ENCODE assay signal across 28 mouse cellular contexts in the genomic region with DNA sequence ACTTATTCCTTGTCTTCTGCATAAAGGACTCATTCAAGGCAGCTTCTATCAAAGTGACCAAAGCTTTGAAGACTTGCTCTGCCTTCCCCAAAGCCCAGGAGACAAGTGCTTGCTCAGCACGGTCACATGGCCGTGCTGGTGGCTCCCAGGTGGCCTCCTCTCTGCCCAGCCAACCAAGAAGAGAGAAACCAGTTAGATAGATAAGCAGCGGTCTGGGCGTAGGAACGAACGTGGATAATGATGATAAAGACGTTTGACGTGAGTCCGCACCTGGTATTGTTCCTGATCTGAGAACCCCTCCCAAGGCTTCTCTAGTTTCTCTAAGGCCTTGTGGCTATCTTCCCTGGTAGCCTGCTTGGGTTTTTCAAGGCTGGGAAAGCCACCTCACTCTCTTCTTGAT.
DNase-seq lines count a peak whose midpoint lies in the region; ATAC-seq and TF ChIP-seq lines count a peak whose summit lies in the region.
"Had no signal": no experiment of that assay in that cellular context is flagged by ENCODE, and none has a peak within 500 bp of the region (broad histone marks: within the 10 kb centered on the region; RNA-seq: fewer than 3 reads in every experiment).

No protein-coding gene starts in this region.

- peaks cover 0 to 32% of the 10 kb centered on the region in 2 experiments; a peak in 2 of 4 replicates for H3K36me3 ChIP-seq in MEL (ENCODE audit: control insufficient read depth in 1 of 2, insufficient read depth in 2 of 2, low read length in 2 of 2)
- H3K36me3 ChIP-seq in liver, embryonic 14.5 days (replicated peaks; ENCODE audit: control insufficient read depth, insufficient read depth, low read depth) = no peaks in the 10 kb centered on the region
- H3K36me3 ChIP-seq: embryonic facial prominence, embryonic 13.5 days; forebrain, embryonic 10.5 days; forebrain, embryonic 15.5 days; heart, embryonic 15.5 days; hindbrain, embryonic 12.5 days; limb, embryonic 12.5 days; midbrain, embryonic 15.5 days had no signal

- TF ChIP-seq RAD21 in MEL (IDR thresholded peaks at IDR 0.05; ENCODE audit: low read depth, low read length) = no peak

- H3K9ac ChIP-seq in MEL (ENCODE audit: control insufficient read depth, low read depth, low read length, poor library complexity, severe bottlenecking) = no peak overlapping the region
- H3K9ac ChIP-seq in liver, embryonic 14.5 days (replicated peaks) = no peak overlapping the region
- H3K9ac ChIP-seq: embryonic facial prominence, embryonic 13.5 days; forebrain, embryonic 15.5 days; heart, embryonic 15.5 days; hindbrain, embryonic 12.5 days; limb, embryonic 12.5 days; midbrain, embryonic 15.5 days had no signal

- intact Hi-C loops in heart, postnatal 10 days (cut with DNase I) = no loop called here

- peaks cover 19 to 46% of the 10 kb centered on the region in 2 experiments for H3K4me1 ChIP-seq in MEL (ENCODE audit: control insufficient read depth in 1 of 2, insufficient read depth in 2 of 2, low read length in 2 of 2)
- H3K4me1 ChIP-seq in liver, embryonic 14.5 days (replicated peaks; ENCODE audit: control insufficient read depth in 2 of 2, insufficient read depth in 2 of 2, low read length in 1 of 2) = peaks cover 0 to 5% of the 10 kb centered on the region in 2 experiments; a peak in 1 of 4 replicates
- H3K4me1 ChIP-seq: forebrain, embryonic 15.5 days; heart, embryonic 15.5 days; hindbrain, embryonic 12.5 days; limb, embryonic 12.5 days; midbrain, embryonic 15.5 days had no signal

- no peak overlapping the region for H3K4me2 ChIP-seq in liver, embryonic 14.5 days (ENCODE audit: low read depth)
- H3K4me2 ChIP-seq: embryonic facial prominence, embryonic 13.5 days; forebrain, embryonic 15.5 days; heart, embryonic 15.5 days; hindbrain, embryonic 12.5 days; limb, embryonic 12.5 days; midbrain, embryonic 15.5 days had no signal

- no peaks in the 10 kb centered on the region for H3K79me2 ChIP-seq in MEL (ENCODE audit: control insufficient read depth, insufficient read depth, low read length, poor library complexity)

- DNase-seq in MEL (ENCODE audit: low read depth, low spot score) = peak; percentile 85
- peak; percentile 23 for DNase-seq in c-Kit-positive CD71-positive TER-119-positive erythroid progenitor cells, embryonic 14.5 days (ENCODE audit: low spot score)
- peak; percentile 17 to 28 (median 26) for DNase-seq in liver, embryonic 14.5 days (ENCODE audit: low read depth in 3 of 3, low spot score in 3 of 3)
- no peak for DNase-seq in cerebellum, postnatal 4 days (ENCODE audit: low spot score in 2 of 2)
- no peak for DNase-seq in frontal cortex, postnatal 25 days (ENCODE audit: low spot score in 2 of 2)
- DNase-seq in heart, postnatal 10 days = no peak
- DNase-seq: adrenal gland, postnatal 25 days; cerebellum, adult 9-11 months; heart, postnatal 36 days; kidney, adult 9 months; kidney, postnatal 14 days; lung, adult 18-20 months; lung, postnatal 4 days; right cerebral cortex, adult 18-20 months; right cerebral cortex, postnatal 4 days; thymus, postnatal 4 days had no signal

- 23% methylated on average over 9 of the region's 9 CpGs for WGBS in liver, embryonic 14.5 days (ENCODE audit: insufficient replicate concordance)

- no peak for TF ChIP-seq POLR2A in MEL (IDR thresholded peaks at IDR 0.05; ENCODE audit: control insufficient read depth in 1 of 2, insufficient read depth in 1 of 2, low read depth in 1 of 2, low read length in 2 of 2, poor library complexity in 1 of 2)

- peak; percentile 84 to 91 for TF ChIP-seq EP300 in MEL (IDR thresholded peaks at IDR 0.05; ENCODE audit: low read depth in 1 of 2, low read length in 2 of 2)
- peak; percentile 63 for TF ChIP-seq EP300 in liver, embryonic 14.5 days (IDR thresholded peaks at IDR 0.05; ENCODE audit: low read depth)

- peak; percentile 79 for ATAC-seq in liver, embryonic 14.5 days (ENCODE audit: insufficient read depth)
- ATAC-seq in megakaryocyte-erythroid progenitor cell, adult 5-6 weeks (replicated peaks; ENCODE audit: low FRiP score, low TSS enrichment, poor library complexity, severe bottlenecking) = peak; percentile 74
- ATAC-seq: forebrain, embryonic 15.5 days; hindbrain, postnatal 0 days; intestine, postnatal 0 days; lung, postnatal 0 days; midbrain, embryonic 15.5 days had no signal

- TF ChIP-seq CTCF in MEL (IDR thresholded peaks at IDR 0.05 in 2 of 3, conservative IDR thresholded peaks at IDR 0.05 in 1 of 3; ENCODE audit: control insufficient read depth in 1 of 3, insufficient read depth in 1 of 3, low read depth in 2 of 3, low read length in 3 of 3, poor library complexity in 1 of 3, severe bottlenecking in 1 of 3) = no peak
- TF ChIP-seq CTCF in liver, embryonic 14.5 days (IDR thresholded peaks at IDR 0.05; ENCODE audit: low read depth) = no peak

- H3K27ac ChIP-seq in MEL (ENCODE audit: control insufficient read depth, low read depth, low read length) = peak overlapping the region; percentile 62
- no peak overlapping the region for H3K27ac ChIP-seq in liver, embryonic 14.5 days
- H3K27ac ChIP-seq: embryonic facial prominence, embryonic 13.5 days; forebrain, embryonic 10.5 days; forebrain, embryonic 15.5 days; heart, embryonic 15.5 days; hindbrain, embryonic 12.5 days; hindbrain, postnatal 0 days; left cerebral cortex, adult 2 months; limb, embryonic 12.5 days; midbrain, embryonic 15.5 days had no signal

- no peak overlapping the region for H3K4me3 ChIP-seq in MEL (ENCODE audit: control insufficient read depth in 1 of 2, insufficient read depth in 1 of 2, low read depth in 2 of 2, low read length in 2 of 2)
- H3K4me3 ChIP-seq in liver, embryonic 14.5 days (ENCODE audit: insufficient read depth in 1 of 2, low read depth in 2 of 2, low read length in 2 of 2) = no peak overlapping the region
- H3K4me3 ChIP-seq: embryonic facial prominence, embryonic 13.5 days; forebrain, embryonic 10.5 days; forebrain, embryonic 15.5 days; heart, embryonic 15.5 days; hindbrain, embryonic 12.5 days; left cerebral cortex, adult 2 months; limb, embryonic 12.5 days; midbrain, embryonic 15.5 days had no signal

- H3K9me3 ChIP-seq in MEL (replicated peaks; ENCODE audit: insufficient read depth, low read length) = no peaks in the 10 kb centered on the region
- no peaks in the 10 kb centered on the region for H3K9me3 ChIP-seq in liver, embryonic 14.5 days (ENCODE audit: control insufficient read depth, low read length)
- H3K9me3 ChIP-seq: embryonic facial prominence, embryonic 13.5 days; forebrain, embryonic 10.5 days; forebrain, embryonic 15.5 days; heart, embryonic 15.5 days; hindbrain, embryonic 12.5 days; limb, embryonic 12.5 days; midbrain, embryonic 15.5 days had no signal

- H3K27me3 ChIP-seq in MEL (ENCODE audit: control insufficient read depth in 1 of 2, insufficient read depth in 2 of 2, low read length in 2 of 2) = no peaks in the 10 kb centered on the region
- no peaks in the 10 kb centered on the region for H3K27me3 ChIP-seq in liver, embryonic 14.5 days (ENCODE audit: control insufficient read depth, insufficient read depth, low read length)
- H3K27me3 ChIP-seq: embryonic facial prominence, embryonic 13.5 days; forebrain, embryonic 15.5 days; midbrain, embryonic 15.5 days had no signal

TF ChIP-seq in MEL, 35 proteins besides CTCF, POLR2A, EP300 and RAD21:
- TF ChIP-seq ZMIZ1 (IDR thresholded peaks at IDR 0.05; ENCODE audit: low read depth, low read length) (no peak), TCF12 (IDR thresholded peaks at IDR 0.05; ENCODE audit: low read depth, low read length) (peak; percentile 100), USF1 (IDR thresholded peaks at IDR 0.05; ENCODE audit: low read depth, low read length) (peak; percentile 93), MAFK (IDR thresholded peaks at IDR 0.05; ENCODE audit: borderline replicate concordance, low read depth, low read length) (peak; percentile 83), UBTF (IDR thresholded peaks at IDR 0.05; ENCODE audit: borderline replicate concordance, insufficient read depth, low read depth, low read length) (peak; percentile 81; the same call in 1 of the 2 replicates), RCOR1 (IDR thresholded peaks at IDR 0.05; ENCODE audit: low read depth, low read length) (peak; percentile 80), BHLHE40 (IDR thresholded peaks at IDR 0.05; ENCODE audit: borderline replicate concordance, low read depth, low read length) (peak; percentile 61; the same call in 1 of the 2 replicates), MYC (IDR thresholded peaks at IDR 0.05; ENCODE audit: low read depth, low read length) (peak; percentile 72), MYB (IDR thresholded peaks at IDR 0.05; ENCODE audit: low read depth, low read length) (no peak), USF2 (IDR thresholded peaks at IDR 0.05; ENCODE audit: borderline replicate concordance in 1 of 2, insufficient read depth in 1 of 2, low read depth in 1 of 2, low read length in 2 of 2) (0 out of 4 replicates have a peak, but pooled peaks of 1 of the 2 experiments have one; percentile 16), TAL1 (IDR thresholded peaks at IDR 0.05; ENCODE audit: low read length) (peak; percentile 62), GATA1 (IDR thresholded peaks at IDR 0.05; ENCODE audit: low read depth, low read length) (peak; percentile 86), NELFE (IDR thresholded peaks at IDR 0.05; ENCODE audit: low read depth, low read length) (no peak), MAX (IDR thresholded peaks at IDR 0.05; ENCODE audit: low read length) (0 out of 2 replicates have a peak, but pooled peaks have one; percentile 29), MXI1 (IDR thresholded peaks at IDR 0.05; ENCODE audit: low read depth, low read length) (peak; percentile 76; the same call in 1 of the 2 replicates), ETS1 (IDR thresholded peaks at IDR 0.05; ENCODE audit: low read depth, low read length) (peak; percentile 96), GABPA (IDR thresholded peaks at IDR 0.05; ENCODE audit: low read depth, low read length) (no peak), JUND (IDR thresholded peaks at IDR 0.05; ENCODE audit: low read depth, low read length) (no peak), SIN3A (IDR thresholded peaks at IDR 0.05; ENCODE audit: low read length) (peak; percentile 74), MAZ (IDR thresholded peaks at IDR 0.05; ENCODE audit: low read depth, low read length) (peak; percentile 80; the same call in 1 of the 2 replicates), HCFC1 (IDR thresholded peaks at IDR 0.05; ENCODE audit: low read depth, low read length) (peak; percentile 30; the same call in 1 of the 2 replicates), ZNF384 (IDR thresholded peaks at IDR 0.05; ENCODE audit: low read depth, low read length) (0 out of 2 replicates have a peak, but pooled peaks have one; percentile 19), CHD2 (IDR thresholded peaks at IDR 0.05; ENCODE audit: low read length) (peak; percentile 26; the same call in 1 of the 2 replicates)

Comparison
In these comparisons a context has a peak if more than half of its experiments do, and no peak if none do; other contexts are left out.
1. DNase-seq: peak in MEL (single experiment), c-Kit-positive CD71-positive TER-119-positive erythroid progenitor cells, embryonic 14.5 days (single experiment) and liver, embryonic 14.5 days (3 of 3); none in cerebellum, postnatal 4 days (0 of 2), frontal cortex, postnatal 25 days (0 of 2) and heart, postnatal 10 days (0 of 2).